Mouse (Mus musculus): ENCODE measurements around the gene Sgsm1.

The Sgsm1 gene

GRCm38 (mm10) chr5:113195451-113195850, 115.1 kb downstream of the Sgsm1 start:
- DNase-seq (ENCODE audit: extremely low read depth, insufficient read length, low spot score), result no peak

GRCm38 (mm10) chr5:113193762-113194161, 116.8 kb downstream of the Sgsm1 start:
- no peak for DNase-seq (ENCODE audit: extremely low read depth, insufficient read length, low spot score)

Measured in 3134 (cell line).